Mouse (Mus musculus) activated CD4-positive, CD25-positive, alpha-beta regulatory T cell (primary cell): ENCODE measurements around the gene Cbr2. TPM values are rescaled to one million over a fixed set of nuclear protein-coding genes. Genes with fewer than 3 reads are reported as not detected.

Experiments
- polyA plus RNA-seq, 2 experiments: library from polyadenylated mRNA; unstranded; fragments of 100-300 nt; shearing (Covaris generic); gene quantifications; one replicate each; pipeline ENCODE4 v1.2.1; 2017

The Cbr2 gene
- 1 to 10 TPM in 1 of 2 experiments, not detected in 1; 8.5 TPM for polyA plus RNA-seq

GRCm38 (mm10) chr11:120731858-120732680 lies at the start of gene Cbr2:
Gene Cbr2, minus strand, starts transcription at chr11:120732114.

GRCm38 (mm10) chr11:120762672-120763041 lies 30.7 kb upstream of the Cbr2 start, which contains the start of gene Hmga1b:
Gene Hmga1b, plus strand, starts transcription at chr11:120762794.

GRCm38 (mm10) chr11:120727169-120727527 lies 4.8 kb downstream of the Cbr2 start, which contains the start of gene Dcxr:
Gene Dcxr, minus strand, starts transcription at chr11:120727281.

GRCm38 (mm10) chr11:120721124-120722066 lies 10.5 kb downstream of the Cbr2 start, which contains the start of gene Rac3:
Gene Rac3, plus strand, starts transcription at chr11:120721470.

GRCm38 (mm10) chr11:120713580-120714518 lies 18.1 kb downstream of the Cbr2 start, which contains the start of the genes Cenpx and Lrrc45:
Gene Cenpx, minus strand, starts transcription at chr11:120713738.
Gene Lrrc45, plus strand, starts transcription at chr11:120713925.

Other genes with a start within 250 kb of the Cbr2 start
- gene Mrpl12, start 247.5 kb downstream of the Cbr2 start, polyA plus RNA-seq = 10 to 100 TPM; 54.0 to 85.3 TPM
- 10 to 100 TPM in 1 of 2 experiments, 1 to 10 TPM in 1; 8.9 to 11.6 TPM for gene Slc25a10, start 240.3 kb downstream of the Cbr2 start, polyA plus RNA-seq
- not detected for gene Gcgr, start 201.4 kb downstream of the Cbr2 start, polyA plus RNA-seq
- gene Mcrip1, start 182.4 kb downstream of the Cbr2 start, polyA plus RNA-seq = 100 to 1,000 TPM; 116 to 170 TPM
- not detected for gene Ppp1r27, start 181.0 kb downstream of the Cbr2 start, polyA plus RNA-seq
- gene P4hb, start 158.9 kb downstream of the Cbr2 start, polyA plus RNA-seq = 100 to 1,000 TPM; 254 to 278 TPM
- gene Arhgdia, start 150.5 kb downstream of the Cbr2 start, polyA plus RNA-seq = 100 to 1,000 TPM; 711 to 836 TPM
- 100 to 1,000 TPM; 330 to 378 TPM for gene Alyref, start 133.7 kb downstream of the Cbr2 start, polyA plus RNA-seq
- gene Anapc11, start 133.7 kb downstream of the Cbr2 start, polyA plus RNA-seq = 100 to 1,000 TPM; 108 to 129 TPM
- gene Npb, start 123.6 kb downstream of the Cbr2 start, polyA plus RNA-seq = 1 to 10 TPM in 1 of 2 experiments, under 1 TPM in 1; 0.55 to 2.3 TPM
- gene Pcyt2, start 114.2 kb downstream of the Cbr2 start, polyA plus RNA-seq = 100 to 1,000 TPM; 101 to 127 TPM
- gene Sirt7, start 106.9 kb downstream of the Cbr2 start, polyA plus RNA-seq = 100 to 1,000 TPM; 166 to 248 TPM
- gene Mafg, start 98.5 kb downstream of the Cbr2 start, polyA plus RNA-seq = 10 to 100 TPM; 20.6 to 22.5 TPM
- under 1 TPM; 0.23 to 0.66 TPM for gene Pycr1, start 88.3 kb downstream of the Cbr2 start, polyA plus RNA-seq
- under 1 TPM; 0.36 to 0.41 TPM for gene Myadml2, start 84.0 kb downstream of the Cbr2 start, polyA plus RNA-seq
- gene Notum, start 70.9 kb downstream of the Cbr2 start, polyA plus RNA-seq = not detected
- 100 to 1,000 TPM; 160 to 177 TPM for gene Aspscr1, start 59.1 kb downstream of the Cbr2 start, polyA plus RNA-seq
- 100 to 1,000 TPM; 104 to 146 TPM for gene Cenpx, start 18.4 kb downstream of the Cbr2 start, polyA plus RNA-seq
- 10 to 100 TPM; 37.3 to 49.3 TPM for gene Lrrc45, start 18.2 kb downstream of the Cbr2 start, polyA plus RNA-seq
- 1 to 10 TPM; 1.4 TPM for gene Rac3, start 10.6 kb downstream of the Cbr2 start, polyA plus RNA-seq
- 10 to 100 TPM; 13.6 to 22.1 TPM for gene Dcxr, start 4.8 kb downstream of the Cbr2 start, polyA plus RNA-seq
- gene Hmga1b, start 30.7 kb upstream of the Cbr2 start, polyA plus RNA-seq = 10 to 100 TPM; 15.6 to 15.9 TPM
- 10 to 100 TPM; 31.9 to 32.2 TPM for gene Rfng, start 52.1 kb upstream of the Cbr2 start, polyA plus RNA-seq
- gene Gps1, start 52.2 kb upstream of the Cbr2 start, polyA plus RNA-seq = 100 to 1,000 TPM; 132 to 179 TPM
- gene Dus1l, start 64.3 kb upstream of the Cbr2 start, polyA plus RNA-seq = 10 to 100 TPM; 63.8 to 80.4 TPM
- 10 to 100 TPM; 22.8 to 39.0 TPM for gene Fasn, start 92.4 kb upstream of the Cbr2 start, polyA plus RNA-seq
- gene Ccdc57, start 200.8 kb upstream of the Cbr2 start, polyA plus RNA-seq = under 1 TPM; 0.06 to 0.24 TPM
- 10 to 100 TPM; 10.0 to 24.2 TPM for gene Slc16a3, start 216.4 kb upstream of the Cbr2 start, polyA plus RNA-seq